Mouse (Mus musculus) ES-Bruce4 (cell line): ENCODE results near the gene Hoxc13. TPM values are rescaled to one million over a fixed set of nuclear protein-coding genes. Genes with fewer than 3 reads are reported as not detected.

Source experiments
- H3K27ac ChIP-seq: 2 replicates; pipeline ENCODE4 v1.5.1; 2012; ENCODE audit warnings: low read length, inconsistent platforms; ENCODE audit not compliant: insufficient read depth
- H3K27me3 ChIP-seq: 2 replicates; pipeline ENCODE4 v1.6.1; 2012; ENCODE audit warnings: mild to moderate bottlenecking, low read length, inconsistent platforms; ENCODE audit not compliant: control insufficient read depth, poor library complexity, insufficient read depth, severe bottlenecking
- H3K36me3 ChIP-seq: 2 replicates; pipeline ENCODE4 v1.6.1; 2012; ENCODE audit warnings: inconsistent platforms, mild to moderate bottlenecking, low read length, moderate library complexity; ENCODE audit not compliant: control insufficient read depth, poor library complexity, insufficient read depth, severe bottlenecking
- H3K4me1 ChIP-seq: one replicate; pipeline ENCODE4 v1.8.1; 2011; ENCODE audit warnings: low read length; ENCODE audit not compliant: control insufficient read depth, insufficient read depth
- H3K4me3 ChIP-seq: 2 replicates; pipeline ENCODE4 v1.5.1; 2011; ENCODE audit warnings: low read depth, mild to moderate bottlenecking, low read length
- H3K9ac ChIP-seq: 2 replicates; pipeline ENCODE4 v1.6.1; 2012; ENCODE audit warnings: low read depth, mild to moderate bottlenecking, inconsistent platforms; ENCODE audit not compliant: poor library complexity, severe bottlenecking
- H3K9me3 ChIP-seq: replicated peaks from 2 replicates; pipeline ENCODE4 v1.6.1; 2012; ENCODE audit warnings: mild to moderate bottlenecking, low read length, inconsistent platforms; ENCODE audit not compliant: control insufficient read depth, poor library complexity, insufficient read depth, severe bottlenecking
- CTCF ChIP-seq: IDR thresholded peaks from one replicate; pipeline ENCODE4 v1.8.1; 2011; ENCODE audit warnings: low read depth, low read length
- EP300 ChIP-seq: IDR thresholded peaks from 2 replicates; pipeline ENCODE4 v1.6.1; 2011; ENCODE audit warnings: low read depth, low read length; ENCODE audit not compliant: insufficient read depth
- POLR2A ChIP-seq: IDR thresholded peaks from one replicate; pipeline ENCODE4 v1.8.1; 2011; ENCODE audit warnings: low read length; ENCODE audit not compliant: insufficient read depth
- polyA plus RNA-seq: library from polyadenylated mRNA; stranded (reverse); fragments of >200 nt; gene quantifications from 2 replicates; pipeline ENCODE4 v1.2.4, GENCODE M21; 2011; ENCODE audit warnings: low read depth; ENCODE audit not compliant: missing spikeins, insufficient read depth, insufficient read length

Hoxc13 gene
- polyA plus RNA-seq, 1 experiment = 3.8 TPM

- peaks cover 25% of the 10 kb centered on the region for H3K27me3 ChIP-seq
- no peak overlapping the region for H3K9ac ChIP-seq
- TF ChIP-seq CTCF = no peak
- no peak for TF ChIP-seq POLR2A
- TF ChIP-seq EP300 = no peak
- H3K27ac ChIP-seq = no peak overlapping the region
- no peaks in the 10 kb centered on the region for H3K36me3 ChIP-seq
- no peaks in the 10 kb centered on the region for H3K9me3 ChIP-seq
- no peak overlapping the region for H3K4me3 ChIP-seq
- H3K4me1 ChIP-seq = peaks cover 2% of the 10 kb centered on the region
Observed at GRCm38 (mm10) chr15:102943468-102943813, 22.5 kb downstream of the Hoxc13 start.

GRCm38 (mm10) chr15:102945185-102946077 is 24.5 kb downstream of the Hoxc13 start:
- TF ChIP-seq CTCF = no peak
- no peak for TF ChIP-seq EP300
- no peak for TF ChIP-seq POLR2A
- Histone ChIP-seq H3K9me3 (no peaks in the 10 kb centered on the region), H3K27ac (no peak overlapping the region), H3K27me3 (peaks cover 26% of the 10 kb centered on the region), H3K4me1 (no peaks in the 10 kb centered on the region), H3K4me3 (no peak overlapping the region), H3K36me3 (no peaks in the 10 kb centered on the region), H3K9ac (no peak overlapping the region)

GRCm38 (mm10) chr15:102947276-102947675 is 26.4 kb downstream of the Hoxc13 start:
- Histone ChIP-seq H3K36me3 (no peaks in the 10 kb centered on the region), H3K9me3 (no peaks in the 10 kb centered on the region), H3K4me1 (no peaks in the 10 kb centered on the region), H3K9ac (no peak overlapping the region), H3K27me3 (peaks cover 31% of the 10 kb centered on the region), H3K27ac (no peak overlapping the region), H3K4me3 (no peak overlapping the region)
- no peak for TF ChIP-seq CTCF

- no peak overlapping the region for H3K9ac ChIP-seq
- H3K4me1 ChIP-seq = no peaks in the 10 kb centered on the region
- no peaks in the 10 kb centered on the region for H3K9me3 ChIP-seq
- no peak overlapping the region for H3K27ac ChIP-seq
- H3K27me3 ChIP-seq = peaks cover 46% of the 10 kb centered on the region
- H3K36me3 ChIP-seq = no peaks in the 10 kb centered on the region
- TF ChIP-seq POLR2A (no peak), EP300 (no peak), CTCF (no peak)
- H3K4me3 ChIP-seq = no peak overlapping the region
Observed at GRCm38 (mm10) chr15:102948842-102949241, 27.9 kb downstream of the Hoxc13 start.

GRCm38 (mm10) chr15:102949696-102950095 is 28.8 kb downstream of the Hoxc13 start:
- H3K4me1 ChIP-seq = no peaks in the 10 kb centered on the region
- H3K9ac ChIP-seq = no peak overlapping the region
- no peaks in the 10 kb centered on the region for H3K9me3 ChIP-seq
- TF ChIP-seq EP300 (no peak), CTCF (no peak), POLR2A (no peak)
- no peaks in the 10 kb centered on the region for H3K36me3 ChIP-seq
- no peak overlapping the region for H3K4me3 ChIP-seq
- H3K27ac ChIP-seq = no peak overlapping the region
- peaks cover 52% of the 10 kb centered on the region for H3K27me3 ChIP-seq

GRCm38 (mm10) chr15:102950877-102951276 is 30.0 kb downstream of the Hoxc13 start:
- TF ChIP-seq CTCF (no peak), POLR2A (no peak), EP300 (no peak)
- H3K9ac ChIP-seq = no peak overlapping the region
- no peaks in the 10 kb centered on the region for H3K4me1 ChIP-seq
- H3K36me3 ChIP-seq = no peaks in the 10 kb centered on the region
- H3K27me3 ChIP-seq = peaks cover 63% of the 10 kb centered on the region
- no peak overlapping the region for H3K27ac ChIP-seq
- no peaks in the 10 kb centered on the region for H3K9me3 ChIP-seq
- no peak overlapping the region for H3K4me3 ChIP-seq
